Mouse (Mus musculus) MEL (cell line): ENCODE results near the gene Klhdc4. TPM values are rescaled to one million over a fixed set of nuclear protein-coding genes. Genes with fewer than 3 reads are reported as not detected.

Source experiments
- DNase-seq: peaks from one replicate; pipeline ENCODE4 v3.0.0; 2011; ENCODE audit warnings: low read depth, low spot score
- H3K27ac ChIP-seq: 2 replicates; pipeline ENCODE4 v1.5.1; 2012; ENCODE audit warnings: low read depth, mild to moderate bottlenecking, control low read depth, low read length, moderate library complexity; ENCODE audit not compliant: control insufficient read depth
- H3K27me3 ChIP-seq, 2 experiments: fragments of 150-350 bp in 1 of 2; sonication (generic) in 1 of 2; 2 replicates each; pipeline ENCODE4 v1.6.1; 2012; ENCODE audit warnings: low read length in 2 of 2, mild to moderate bottlenecking in 2 of 2, improper control_type of control experiment in 1 of 2, moderate library complexity in 1 of 2; ENCODE audit not compliant: insufficient read depth in 2 of 2, control insufficient read depth in 1 of 2
- H3K36me3 ChIP-seq, 2 experiments: 2 replicates each; pipeline ENCODE4 v1.6.1; 2012 to 2014; ENCODE audit warnings: low read length in 2 of 2, improper control_type of control experiment in 1 of 2, inconsistent platforms in 1 of 2, mild to moderate bottlenecking in 1 of 2; ENCODE audit not compliant: insufficient read depth in 2 of 2, control insufficient read depth in 1 of 2
- H3K4me1 ChIP-seq, 2 experiments: fragments of 150-350 bp in 1 of 2; sonication (generic) in 1 of 2; 2 replicates each; pipeline ENCODE4 v1.6.1; 2012; ENCODE audit warnings: low read length in 2 of 2, improper control_type of control experiment in 1 of 2, mild to moderate bottlenecking in 1 of 2; ENCODE audit not compliant: insufficient read depth in 2 of 2, control insufficient read depth in 1 of 2
- H3K4me3 ChIP-seq, 2 experiments: fragments of 150-350 bp in 1 of 2; sonication (generic) in 1 of 2; 2 replicates each; pipeline ENCODE4 v1.5.1; 2012; ENCODE audit warnings: low read depth in 2 of 2, low read length in 2 of 2, mild to moderate bottlenecking in 2 of 2, moderate library complexity in 2 of 2, control low read depth in 1 of 2, improper control_type of control experiment in 1 of 2; ENCODE audit not compliant: control insufficient read depth in 1 of 2, insufficient read depth in 1 of 2
- H3K79me2 ChIP-seq: 2 replicates; pipeline ENCODE4 v1.6.1; 2012; ENCODE audit warnings: mild to moderate bottlenecking, low read length, moderate library complexity; ENCODE audit not compliant: control insufficient read depth, poor library complexity, insufficient read depth
- H3K9ac ChIP-seq: 2 replicates; pipeline ENCODE4 v1.6.1; 2012; ENCODE audit warnings: low read depth, mild to moderate bottlenecking, control low read depth, low read length, moderate library complexity; ENCODE audit not compliant: control insufficient read depth, poor library complexity, severe bottlenecking
- H3K9me3 ChIP-seq: fragments of 150-350 bp; sonication (generic); replicated peaks from 2 replicates; pipeline ENCODE4 v1.6.1; 2012; ENCODE audit warnings: mild to moderate bottlenecking, low read length, improper control_type of control experiment, moderate library complexity; ENCODE audit not compliant: insufficient read depth
- CHD1 ChIP-seq: IDR thresholded peaks from 2 replicates; pipeline ENCODE4 v1.6.1; 2012; ENCODE audit warnings: low read depth, mild to moderate bottlenecking, inconsistent platforms, low read length, improper control_type of control experiment
- CHD2 ChIP-seq: IDR thresholded peaks from 2 replicates; pipeline ENCODE4 v1.6.1; 2011; ENCODE audit warnings: low read length, improper control_type of control experiment
- CTCF ChIP-seq, 3 experiments: IDR thresholded peaks in 2 of 3; conservative IDR thresholded peaks in 1 of 3; 2 replicates each; pipeline ENCODE4 v1.5.1; 2011 to 2012; ENCODE audit warnings: low read length in 3 of 3, low read depth in 2 of 3, mild to moderate bottlenecking in 2 of 3, improper control_type of control experiment in 1 of 3, inconsistent platforms in 1 of 3, mixed read lengths in 1 of 3, moderate library complexity in 1 of 3; ENCODE audit not compliant: control insufficient read depth in 1 of 3, insufficient read depth in 1 of 3, poor library complexity in 1 of 3, severe bottlenecking in 1 of 3
- E2F4 ChIP-seq: IDR thresholded peaks from 2 replicates; pipeline ENCODE4 v1.6.1; 2011; ENCODE audit warnings: low read depth, low read length, improper control_type of control experiment, borderline replicate concordance
- ELF1 ChIP-seq: IDR thresholded peaks from 2 replicates; pipeline ENCODE4 v1.6.1; 2014; ENCODE audit warnings: low read depth, mild to moderate bottlenecking, inconsistent platforms, low read length, improper control_type of control experiment, moderate library complexity
- EP300 ChIP-seq, 2 experiments: IDR thresholded peaks; 2 replicates each; pipeline ENCODE4 v1.6.1; 2011; ENCODE audit warnings: improper control_type of control experiment in 2 of 2, low read length in 2 of 2, low read depth in 1 of 2, mild to moderate bottlenecking in 1 of 2
- ETS1 ChIP-seq: IDR thresholded peaks from 2 replicates; pipeline ENCODE4 v1.6.1; 2012; ENCODE audit warnings: low read depth, mild to moderate bottlenecking, inconsistent platforms, low read length, improper control_type of control experiment, moderate library complexity
- GABPA ChIP-seq: IDR thresholded peaks from 2 replicates; pipeline ENCODE4 v1.6.1; 2012; ENCODE audit warnings: low read depth, mild to moderate bottlenecking, inconsistent platforms, low read length, improper control_type of control experiment, moderate library complexity
- GATA1 ChIP-seq: IDR thresholded peaks from 2 replicates; pipeline ENCODE4 v1.6.1; 2011; ENCODE audit warnings: low read depth, low read length, improper control_type of control experiment
- JUND ChIP-seq: IDR thresholded peaks from 2 replicates; pipeline ENCODE4 v1.6.1; 2011; ENCODE audit warnings: low read depth, mild to moderate bottlenecking, improper control_type of control experiment, low read length
- KAT2A ChIP-seq: conservative IDR thresholded peaks from 2 replicates; pipeline ENCODE4 v1.6.1; 2012; ENCODE audit warnings: low read depth, low read length, improper control_type of control experiment, inconsistent platforms
- MAFK ChIP-seq: IDR thresholded peaks from 2 replicates; pipeline ENCODE4 v1.6.1; 2011; ENCODE audit warnings: low read depth, mild to moderate bottlenecking, low read length, improper control_type of control experiment, borderline replicate concordance
- MEF2A ChIP-seq: IDR thresholded peaks from 2 replicates; pipeline ENCODE4 v1.6.1; 2014; ENCODE audit warnings: low read depth, mild to moderate bottlenecking, inconsistent platforms, low read length, improper control_type of control experiment; ENCODE audit not compliant: poor library complexity, insufficient replicate concordance, severe bottlenecking; ENCODE audit errors: extremely low read depth
- MXI1 ChIP-seq: IDR thresholded peaks from 2 replicates; pipeline ENCODE4 v1.6.1; 2011; ENCODE audit warnings: mild to moderate bottlenecking, low read depth, low read length, improper control_type of control experiment
- MYC ChIP-seq: IDR thresholded peaks from 2 replicates; pipeline ENCODE4 v1.6.1; 2011; ENCODE audit warnings: low read depth, mild to moderate bottlenecking, low read length, improper control_type of control experiment, moderate library complexity
- POLR2A ChIP-seq, 2 experiments: IDR thresholded peaks; 2 replicates each; pipeline ENCODE4 v1.6.1; 2011 to 2012; ENCODE audit warnings: low read length in 2 of 2, mild to moderate bottlenecking in 2 of 2, control low read depth in 1 of 2, improper control_type of control experiment in 1 of 2, low read depth in 1 of 2, moderate library complexity in 1 of 2; ENCODE audit not compliant: control insufficient read depth in 1 of 2, insufficient read depth in 1 of 2, poor library complexity in 1 of 2
- RCOR1 ChIP-seq: IDR thresholded peaks from 2 replicates; pipeline ENCODE4 v1.6.1; 2012; ENCODE audit warnings: low read depth, mild to moderate bottlenecking, inconsistent platforms, low read length, improper control_type of control experiment
- TCF12 ChIP-seq: IDR thresholded peaks from 2 replicates; pipeline ENCODE4 v1.6.1; 2014; ENCODE audit warnings: low read depth, mild to moderate bottlenecking, inconsistent platforms, low read length, improper control_type of control experiment, moderate library complexity
- UBTF ChIP-seq: IDR thresholded peaks from 2 replicates; pipeline ENCODE4 v1.6.1; 2012; ENCODE audit warnings: low read depth, mild to moderate bottlenecking, inconsistent platforms, low read length, improper control_type of control experiment, moderate library complexity, borderline replicate concordance; ENCODE audit not compliant: insufficient read depth
- USF1 ChIP-seq: IDR thresholded peaks from 2 replicates; pipeline ENCODE4 v1.6.1; 2014; ENCODE audit warnings: low read depth, mild to moderate bottlenecking, inconsistent platforms, low read length, improper control_type of control experiment, moderate library complexity
- USF2 ChIP-seq, 2 experiments: IDR thresholded peaks; 2 replicates each; pipeline ENCODE4 v1.6.1; 2011 to 2012; ENCODE audit warnings: improper control_type of control experiment in 2 of 2, low read length in 2 of 2, borderline replicate concordance in 1 of 2, inconsistent platforms in 1 of 2, low read depth in 1 of 2, mild to moderate bottlenecking in 1 of 2; ENCODE audit not compliant: insufficient read depth in 1 of 2
- ZMIZ1 ChIP-seq: IDR thresholded peaks from 2 replicates; pipeline ENCODE4 v1.6.1; 2012; ENCODE audit warnings: low read depth, mild to moderate bottlenecking, inconsistent platforms, low read length, improper control_type of control experiment, moderate library complexity
- ZNF384 ChIP-seq: IDR thresholded peaks from 2 replicates; pipeline ENCODE4 v1.6.1; 2012; ENCODE audit warnings: low read depth, mild to moderate bottlenecking, inconsistent platforms, low read length, improper control_type of control experiment
- polyA plus RNA-seq, 2 experiments: library from polyadenylated mRNA; stranded (reverse) in 1 of 2; unstranded in 1 of 2; fragments of >175 nt in 1 of 2; fragments of >200 nt in 1 of 2; gene quantifications; 2 replicates each; pipeline versions ENCODE4 v1.2.1 to v1.2.4; 2012; ENCODE audit warnings: low replicate concordance in 2 of 2, low read depth in 1 of 2; ENCODE audit not compliant: insufficient read length in 2 of 2, insufficient read depth in 1 of 2, missing spikeins in 1 of 2
- total RNA-seq: library from RNA; depleted of rRNA; stranded (reverse); fragments of 300-350 nt; gene quantifications from 2 replicates; pipeline ENCODE4 v1.2.3, GENCODE M21; 2012

Gene Klhdc4
- total and polyA plus RNA-seq, 3 experiments = 49.8 to 65.2 TPM; not detected in 1

DNA sequence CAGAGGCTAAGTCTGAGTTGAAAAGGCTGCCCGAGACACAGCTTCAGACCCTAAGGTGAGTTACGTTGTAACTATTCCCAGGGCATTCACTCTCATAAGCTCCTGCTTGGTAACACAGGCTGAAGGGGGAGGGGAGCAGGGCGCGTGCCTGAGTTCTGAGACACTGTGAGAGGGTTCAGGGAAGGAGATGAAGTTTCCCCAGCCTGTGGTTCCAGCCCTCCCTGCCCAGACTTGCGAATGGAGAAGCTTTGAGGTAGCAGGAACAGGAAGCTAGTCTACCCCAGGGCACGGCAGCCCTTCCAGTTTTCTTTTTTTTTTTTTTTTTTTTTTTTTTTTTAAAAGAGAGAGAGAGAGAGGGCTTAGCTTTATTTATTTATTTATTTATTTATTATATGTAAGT is 31.9 kb upstream of the Klhdc4 start:
- H3K9ac ChIP-seq = no peak overlapping the region; the same call in 1 of the 2 replicates
- H3K27ac ChIP-seq = no peak overlapping the region
- no peaks in the 10 kb centered on the region for H3K27me3 ChIP-seq
- peak; percentile 41 for DNase-seq
- H3K36me3 ChIP-seq = peaks cover 0 to 2% of the 10 kb centered on the region in 2 experiments; a peak in 1 of 4 replicates
- TF ChIP-seq ZNF384 = peak; percentile 87
- no peak for TF ChIP-seq RCOR1
- no peak for TF ChIP-seq TCF12
- TF ChIP-seq, all 39 proteins: peak for 1
- H3K4me1 ChIP-seq = no peaks in the 10 kb centered on the region
- no peaks in the 10 kb centered on the region for H3K9me3 ChIP-seq
- H3K4me3 ChIP-seq = no peak overlapping the region
- H3K79me2 ChIP-seq = no peaks in the 10 kb centered on the region

DNA sequence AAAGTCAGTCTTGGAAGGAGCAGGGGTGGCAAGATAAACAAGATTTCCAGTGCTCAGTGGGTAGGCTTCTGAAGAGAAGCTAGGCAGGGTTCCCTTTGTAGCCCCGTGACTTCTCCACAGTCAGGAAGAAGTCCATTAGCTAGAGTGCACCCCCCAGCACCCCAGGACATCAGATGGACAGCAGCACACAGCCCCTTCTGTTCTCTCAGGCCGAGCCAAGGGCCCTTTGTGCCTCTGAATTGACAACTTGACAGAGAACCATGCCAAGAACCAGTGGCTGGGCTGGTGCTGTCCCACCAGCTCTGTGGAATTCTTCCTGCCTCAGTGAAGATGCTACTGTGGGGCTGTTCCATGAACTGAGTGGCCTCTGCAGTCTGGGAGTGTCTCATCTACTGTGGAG is 28.4 kb upstream of the Klhdc4 start:
- no peak overlapping the region for H3K9ac ChIP-seq

DNA sequence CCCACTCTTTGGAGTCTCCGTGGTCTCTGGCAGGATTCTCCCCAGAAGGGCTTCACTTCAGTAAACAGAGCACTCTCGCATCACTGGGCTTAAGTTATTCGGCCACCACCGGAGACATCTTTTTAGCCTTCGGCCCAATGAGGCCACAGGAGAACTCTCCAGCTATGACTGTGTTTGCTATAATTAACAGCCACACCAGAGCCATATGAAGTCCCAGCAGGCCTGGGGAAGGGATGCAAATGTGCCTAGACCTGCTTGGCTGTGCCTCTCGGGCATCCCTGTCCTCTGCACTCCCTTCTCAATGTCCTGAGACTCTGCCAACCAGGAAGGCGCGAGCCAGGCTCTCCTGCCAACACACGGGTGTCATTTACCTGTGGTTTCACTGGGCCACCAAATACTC is 28.0 kb upstream of the Klhdc4 start:
- Histone ChIP-seq H3K27me3 (no peaks in the 10 kb centered on the region), H3K9me3 (no peaks in the 10 kb centered on the region), H3K9ac (no peak overlapping the region), H3K79me2 (no peaks in the 10 kb centered on the region), H3K4me1 (peaks cover under 1 to 11% of the 10 kb centered on the region in 2 experiments; a peak in 3 of 4 replicates), H3K4me3 (no peak overlapping the region), H3K36me3 (peaks cover 0 to 8% of the 10 kb centered on the region in 2 experiments; a peak in 2 of 4 replicates), H3K27ac (no peak overlapping the region)
- no peak for DNase-seq
- TF ChIP-seq ZMIZ1 (no peak), E2F4 (no peak), JUND (no peak), RCOR1 (no peak), ZNF384 (no peak), CTCF (IDR thresholded peaks at IDR 0.05 in 2 of 3, conservative IDR thresholded peaks at IDR 0.05 in 1 of 3; ENCODE audit: control insufficient read depth in 1 of 3, insufficient read depth in 1 of 3, low read depth in 2 of 3, low read length in 3 of 3, poor library complexity in 1 of 3, severe bottlenecking in 1 of 3) (no peak), MXI1 (no peak), GABPA (no peak), MEF2A (no peak), MAFK (no peak), ETS1 (no peak), UBTF (no peak), MYC (no peak), ELF1 (no peak), EP300 (IDR thresholded peaks at IDR 0.05; ENCODE audit: low read depth in 1 of 2, low read length in 2 of 2) (no peak), USF2 (IDR thresholded peaks at IDR 0.05; ENCODE audit: borderline replicate concordance in 1 of 2, insufficient read depth in 1 of 2, low read depth in 1 of 2, low read length in 2 of 2) (no peak), CHD1 (no peak)

More for the DNA sequence above, 28.4 kb upstream of the Klhdc4 start:
- no peak for DNase-seq
- no peaks in the 10 kb centered on the region for H3K27me3 ChIP-seq
- H3K36me3 ChIP-seq = peaks cover 0 to 8% of the 10 kb centered on the region in 2 experiments; a peak in 1 of 4 replicates
- peaks cover 0 to 7% of the 10 kb centered on the region in 2 experiments; a peak in 2 of 4 replicates for H3K4me1 ChIP-seq
- no peak overlapping the region for H3K27ac ChIP-seq
- TF ChIP-seq POLR2A (IDR thresholded peaks at IDR 0.05; ENCODE audit: control insufficient read depth in 1 of 2, insufficient read depth in 1 of 2, low read depth in 1 of 2, low read length in 2 of 2, poor library complexity in 1 of 2) (no peak), USF1 (no peak), GATA1 (no peak), EP300 (IDR thresholded peaks at IDR 0.05; ENCODE audit: low read depth in 1 of 2, low read length in 2 of 2) (no peak), KAT2A (no peak), CHD2 (no peak)
- TF ChIP-seq, all 39 proteins: peak for 0
- no peaks in the 10 kb centered on the region for H3K9me3 ChIP-seq
- H3K4me3 ChIP-seq = no peak overlapping the region
- no peaks in the 10 kb centered on the region for H3K79me2 ChIP-seq
